Mouse (Mus musculus): ENCODE data around the gene H2-M10.4.

DNA sequence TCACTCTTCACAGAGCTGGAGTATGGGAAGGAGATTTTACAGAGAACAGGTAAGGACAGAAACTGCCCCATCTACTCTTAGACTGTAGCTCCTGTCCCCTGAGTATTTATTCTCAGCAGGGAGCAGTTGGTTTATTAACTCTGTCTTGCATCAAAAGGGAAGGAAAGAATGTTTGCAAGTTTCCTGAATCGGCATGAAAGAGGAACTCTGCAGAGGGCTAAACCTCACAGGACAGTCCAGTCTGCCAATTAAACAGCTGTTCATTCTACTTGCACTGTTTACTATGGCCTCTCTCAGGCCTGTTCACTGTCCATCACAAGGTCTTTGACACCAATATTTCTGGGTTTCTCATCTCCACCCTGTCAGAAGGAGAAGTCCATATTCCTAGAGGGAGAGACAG, 38.3 kb upstream of the H2-M10.4 start:
- TF ChIP-seq POLR2A (IDR thresholded peaks at IDR 0.05; ENCODE audit: extremely low read depth, insufficient read depth, low read length) (no peak), CTCF (IDR thresholded peaks at IDR 0.05; ENCODE audit: low read depth, low read length) (no peak)

Measured in liver, adult 2 months (tissue).